Mouse (Mus musculus) stomach, postnatal 0 days (tissue): ENCODE measurements around the gene Stard7. TPM values are rescaled to one million over a fixed set of nuclear protein-coding genes. Genes with fewer than 3 reads are reported as not detected.
A peak's percentile ranks its signal among the peaks of the same experiment; 100 is the strongest.

Experiments used
- ATAC-seq: fragments of 200-750 bp; cut with Nextera tagmentation; 2 replicates; pipeline ENCODE4 v1.8.0; 2017; ENCODE audit not compliant: low FRiP score, low TSS enrichment
- DNase-seq: peaks from one replicate; pipeline ENCODE4 v3.0.0-alpha.2; 2016; ENCODE audit warnings: low spot score
- H3K27ac ChIP-seq: fragments of 300-500 bp; sonication (generic); replicated peaks from 2 replicates; pipeline ENCODE4 v1.5.1; 2014; ENCODE audit warnings: mild to moderate bottlenecking, control low read depth
- H3K27me3 ChIP-seq: fragments of 300-500 bp; sonication (generic); 2 replicates; pipeline ENCODE4 v1.6.1; 2014; ENCODE audit warnings: low read length; ENCODE audit not compliant: control insufficient read depth, insufficient read depth
- H3K36me3 ChIP-seq: fragments of 300-500 bp; sonication (generic); 2 replicates; pipeline ENCODE4 v1.6.1; 2014; ENCODE audit warnings: low read length, mixed read lengths; ENCODE audit not compliant: control insufficient read depth, insufficient read depth
- H3K4me1 ChIP-seq: fragments of 300-500 bp; sonication (generic); replicated peaks from 2 replicates; pipeline ENCODE4 v1.6.1; 2014; ENCODE audit warnings: antibody characterized with exemption; ENCODE audit not compliant: control insufficient read depth, insufficient read depth
- H3K4me2 ChIP-seq: fragments of 300-500 bp; sonication (generic); replicated peaks from 2 replicates; pipeline ENCODE4 v1.6.1; 2014; ENCODE audit warnings: low read depth, mild to moderate bottlenecking, control low read depth, moderate library complexity
- H3K4me3 ChIP-seq: fragments of 300-500 bp; sonication (generic); 2 replicates; pipeline ENCODE4 v1.5.1; 2014; ENCODE audit warnings: low read depth, low read length, control low read depth
- H3K9ac ChIP-seq: fragments of 300-500 bp; sonication (generic); 2 replicates; pipeline ENCODE4 v1.6.1; 2014; ENCODE audit warnings: mild to moderate bottlenecking, low read length, control low read depth, mixed read lengths
- H3K9me3 ChIP-seq: fragments of 300-500 bp; sonication (generic); 2 replicates; pipeline ENCODE4 v1.6.1; 2016; ENCODE audit warnings: low read length; ENCODE audit not compliant: control insufficient read depth
- CTCF ChIP-seq: IDR thresholded peaks from 2 replicates; pipeline ENCODE4 v1.5.1; 2016; ENCODE audit warnings: antibody characterized with exemption, low read depth, mild to moderate bottlenecking, moderate library complexity
- EP300 ChIP-seq: optimal IDR thresholded peaks from 2 replicates; pipeline ENCODE3; 2016; ENCODE audit warnings: antibody characterized with exemption
- WGBS: fragments of 180-500 bp; shearing (Covaris S2); extraction: QIAGEN DNeasy Blood & Tissue Kit; methylation state at CpG from one replicate; pipeline ENCODE4 v1.1.7; 2014; 5-methylcytosine and 5-hydroxymethylcytosine counted together
- polyA plus RNA-seq: library from polyadenylated mRNA; unstranded; fragments of >200 nt; fragmentation: Nextera tagmentation; extraction: Ambion mirVana; gene quantifications from 2 replicates; pipeline ENCODE4 v1.2.1, GENCODE M21; 2015

The Stard7 gene
- polyA plus RNA-seq, 1 experiment from 2014 or later: 57.3 TPM

- no peaks in the 10 kb centered on the region for H3K27me3 ChIP-seq
- WGBS: 83% methylated on average over 4 of the region's 4 CpGs
- no peak overlapping the region for H3K4me3 ChIP-seq
- no peaks in the 10 kb centered on the region for H3K36me3 ChIP-seq
- H3K9me3 ChIP-seq: no peaks in the 10 kb centered on the region
- H3K27ac ChIP-seq: no peak overlapping the region
- H3K4me2 ChIP-seq: no peak overlapping the region
- H3K4me1 ChIP-seq: no peaks in the 10 kb centered on the region
- ATAC-seq (no peak), DNase-seq (no peak)
- TF ChIP-seq CTCF: no peak
- no peak for TF ChIP-seq EP300
- no peak overlapping the region for H3K9ac ChIP-seq
Observed at GRCm38 (mm10) chr2:127318136-127318535, 48.1 kb downstream of the Stard7 start.

- ATAC-seq: no peak
- 64% methylated on average over 4 of the region's 4 CpGs for WGBS
Observed at GRCm38 (mm10) chr2:127319071-127319470, 49.1 kb downstream of the Stard7 start.

DNA sequence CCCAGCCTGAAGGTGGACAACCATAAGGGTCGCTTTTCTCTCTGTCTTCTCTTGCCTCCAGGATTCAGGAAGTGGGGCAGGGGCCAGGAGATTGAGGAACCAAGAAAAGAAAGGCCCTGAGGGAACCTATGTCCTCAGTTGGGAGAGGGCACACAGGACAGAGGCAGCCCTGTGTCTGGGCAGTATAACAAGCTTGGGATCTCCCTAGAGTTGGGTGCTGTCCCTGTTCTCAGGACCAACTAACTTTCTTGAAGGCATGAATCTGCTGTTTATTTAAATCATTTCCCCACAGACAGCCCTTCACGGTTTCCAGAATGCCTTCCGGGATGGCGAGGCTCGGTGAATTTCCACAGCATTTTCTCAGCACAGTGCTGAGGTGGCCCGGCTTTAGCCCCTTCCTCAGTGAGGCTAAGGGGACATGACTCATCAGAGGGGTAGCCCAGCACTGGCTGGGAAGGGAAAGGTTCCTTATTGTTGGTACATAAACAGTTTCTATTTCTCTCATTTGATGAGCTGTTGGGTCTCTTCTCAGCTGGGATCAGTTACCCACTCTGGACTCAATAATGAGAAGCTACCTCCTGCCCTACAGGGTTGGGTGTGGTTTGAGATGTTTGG, 52.8 kb downstream of the Stard7 start:
- no peaks in the 10 kb centered on the region for H3K36me3 ChIP-seq
- no peak for ATAC-seq
- H3K4me2 ChIP-seq: no peak overlapping the region
- no peak overlapping the region for H3K9ac ChIP-seq
- H3K4me1 ChIP-seq: no peaks in the 10 kb centered on the region
- 75% methylated on average over 6 of the region's 6 CpGs for WGBS
- no peak overlapping the region for H3K27ac ChIP-seq
- no peaks in the 10 kb centered on the region for H3K27me3 ChIP-seq
- no peak overlapping the region for H3K4me3 ChIP-seq
- TF ChIP-seq CTCF (no peak), EP300 (no peak)
- DNase-seq: no peak
- H3K9me3 ChIP-seq: no peaks in the 10 kb centered on the region

More at GRCm38 (mm10) chr2:127319071-127319470, 49.1 kb downstream of the Stard7 start:
- no peaks in the 10 kb centered on the region for H3K4me1 ChIP-seq
- no peak overlapping the region for H3K4me3 ChIP-seq
- H3K4me2 ChIP-seq: no peak overlapping the region
- H3K27ac ChIP-seq: no peak overlapping the region
- no peak overlapping the region for H3K9ac ChIP-seq
- no peaks in the 10 kb centered on the region for H3K9me3 ChIP-seq
- H3K36me3 ChIP-seq: no peaks in the 10 kb centered on the region
- no peak for DNase-seq
- H3K27me3 ChIP-seq: no peaks in the 10 kb centered on the region
- TF ChIP-seq EP300: no peak
- no peak for TF ChIP-seq CTCF

DNA sequence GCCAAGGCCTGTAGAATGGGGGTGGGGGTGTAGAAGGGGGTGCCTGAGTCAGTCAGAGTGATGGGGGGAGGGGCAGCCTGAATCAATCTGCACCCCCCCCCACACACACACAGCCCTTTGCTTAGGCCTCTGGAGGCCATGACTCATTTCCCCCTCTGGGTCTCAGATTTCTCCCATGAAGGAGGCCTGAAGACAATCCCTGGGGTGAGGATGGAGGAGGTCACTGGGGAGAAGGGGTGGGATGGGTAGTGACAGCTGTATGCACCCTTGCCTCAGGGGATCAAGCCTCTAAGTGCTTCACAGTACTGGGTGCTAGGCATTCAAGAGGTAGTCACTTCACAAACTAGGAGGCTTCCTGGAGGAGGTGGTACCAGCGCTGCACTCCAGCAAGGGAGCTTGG, 53.6 kb downstream of the Stard7 start:
- no peak for TF ChIP-seq EP300
- TF ChIP-seq CTCF: no peak
- 95% methylated on average over 1 of the region's 1 CpGs for WGBS
- Histone ChIP-seq H3K9ac (no peak overlapping the region), H3K9me3 (no peaks in the 10 kb centered on the region), H3K27ac (no peak overlapping the region), H3K4me3 (no peak overlapping the region), H3K4me2 (no peak overlapping the region), H3K4me1 (no peaks in the 10 kb centered on the region), H3K36me3 (no peaks in the 10 kb centered on the region), H3K27me3 (no peaks in the 10 kb centered on the region)
- DNase-seq: no peak
- no peak for ATAC-seq

DNA sequence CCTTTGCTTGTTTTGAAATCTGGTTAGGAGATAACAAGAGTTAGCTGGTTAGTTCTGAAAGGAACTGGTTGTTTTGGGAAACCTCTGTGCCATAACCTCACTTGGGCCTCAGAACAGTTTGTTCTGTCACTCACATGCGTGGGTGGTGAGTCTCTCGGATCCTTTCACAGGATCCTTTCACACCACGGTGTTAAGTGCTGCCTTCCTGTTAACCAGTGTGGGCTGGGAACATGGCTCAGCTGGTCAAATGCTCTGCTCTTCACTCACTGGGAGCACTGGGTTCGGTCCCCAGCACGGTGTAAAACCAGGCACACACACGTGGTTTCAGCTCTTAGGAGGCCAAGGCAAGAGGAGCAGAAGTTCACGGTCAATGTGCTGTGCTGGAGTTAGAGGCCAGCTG, 54.4 kb downstream of the Stard7 start:
- TF ChIP-seq EP300: no peak
- 50% methylated on average over 7 of the region's 7 CpGs for WGBS
- H3K27me3 ChIP-seq: no peaks in the 10 kb centered on the region
- ATAC-seq: no peak
- H3K4me2 ChIP-seq: no peak overlapping the region
- H3K9me3 ChIP-seq: no peaks in the 10 kb centered on the region
- DNase-seq: no peak
- H3K9ac ChIP-seq: no peak overlapping the region
- H3K36me3 ChIP-seq: no peaks in the 10 kb centered on the region
- no peak overlapping the region for H3K27ac ChIP-seq
- H3K4me1 ChIP-seq: no peaks in the 10 kb centered on the region
- H3K4me3 ChIP-seq: no peak overlapping the region

- H3K4me3 ChIP-seq: no peak overlapping the region
- no peaks in the 10 kb centered on the region for H3K4me1 ChIP-seq
- ATAC-seq: peak; percentile 22; the same call in 1 of the 2 replicates
- 67% methylated on average over 12 of the region's 12 CpGs for WGBS
- H3K9me3 ChIP-seq: no peaks in the 10 kb centered on the region
- no peak overlapping the region for H3K27ac ChIP-seq
- H3K9ac ChIP-seq: no peak overlapping the region
- TF ChIP-seq EP300: no peak
- no peaks in the 10 kb centered on the region for H3K36me3 ChIP-seq
- H3K4me2 ChIP-seq: no peak overlapping the region
- H3K27me3 ChIP-seq: no peaks in the 10 kb centered on the region
- DNase-seq: no peak
Observed at GRCm38 (mm10) chr2:127328090-127328851, 58.3 kb downstream of the Stard7 start.
